In genomic region chr12:34432919-34433318, GRCm38 (mm10) we compare ENCODE assay signal across 11 mouse cellular contexts.
DNase-seq lines count a peak whose midpoint lies in the region; ATAC-seq and TF ChIP-seq lines count a peak whose summit lies in the region.
"Had no signal": no experiment of that assay in that cellular context is flagged by ENCODE, and none has a peak within 500 bp of the region (broad histone marks: within the 10 kb centered on the region; RNA-seq: fewer than 3 reads in every experiment).

No protein-coding gene starts in this region.

- no peak for TF ChIP-seq EP300 in lung, postnatal 0 days (IDR thresholded peaks at IDR 0.05)

- peak; percentile 62; the same call in 1 of the 2 replicates for ATAC-seq in frontal cortex, adult (ENCODE audit: low TSS enrichment)
- no peak for ATAC-seq in lung, postnatal 0 days
- peak; percentile 38 to 62; a peak in 2 of 4 replicates for ATAC-seq in hematopoietic stem cell, adult 5-6 weeks (replicated peaks in 1 of 2; ENCODE audit: insufficient read depth in 1 of 2, low FRiP score in 2 of 2, low TSS enrichment in 1 of 2, low read depth in 1 of 2, poor library complexity in 2 of 2, severe bottlenecking in 2 of 2)
- ATAC-seq: intestine, postnatal 0 days had no signal

- no peak overlapping the region for H3K4me2 ChIP-seq in lung, postnatal 0 days (replicated peaks; ENCODE audit: low read depth, low read length)
- H3K4me2 ChIP-seq: liver, embryonic 13.5 days had no signal

- no peaks in the 10 kb centered on the region for H3K36me3 ChIP-seq in lung, postnatal 0 days (ENCODE audit: insufficient read depth, low read length)
- peaks cover 10% of the 10 kb centered on the region for H3K36me3 ChIP-seq in splenic B cell, adult 2 months (ENCODE audit: control insufficient read depth, insufficient read depth, low read length, poor library complexity, severe bottlenecking)
- H3K36me3 ChIP-seq: liver, embryonic 13.5 days had no signal

- WGBS in lung, postnatal 0 days = 49% methylated on average over 6 of the region's 6 CpGs

- intact Hi-C loops in left cerebral cortex, postnatal 10 days (cut with DNase I) = loop anchor here (10.0 kb wide), 1 partner anchor 458 kb away; no protein-coding TSS in a partner anchor

- no peak for DNase-seq in frontal cortex, adult 2 months (ENCODE audit: extremely low spot score in 1 of 2, low spot score in 1 of 2)
- DNase-seq in lung, postnatal 0 days (ENCODE audit: low spot score) = peak; percentile 6
- DNase-seq in lung, postnatal 10 days = no peak
- peak; percentile 38 for DNase-seq in splenic B cell, adult 2 months (ENCODE audit: low read depth, low spot score)
- DNase-seq in layer of hippocampus, adult 8-10 months (ENCODE audit: low spot score in 2 of 2) = no peak
- DNase-seq in left cerebral cortex, postnatal 10 days (ENCODE audit: extremely low spot score in 1 of 2, low spot score in 2 of 2) = no peak
- DNase-seq: heart, postnatal 36 days; liver, embryonic 13.5 days had no signal

- H3K4me1 ChIP-seq in lung, postnatal 0 days (ENCODE audit: insufficient read depth, low read depth, low read length) = no peaks in the 10 kb centered on the region
- H3K4me1 ChIP-seq: liver, embryonic 13.5 days had no signal

- H3K9ac ChIP-seq in lung, postnatal 0 days (replicated peaks; ENCODE audit: low read depth) = no peak overlapping the region
- H3K9ac ChIP-seq: liver, embryonic 13.5 days had no signal

- no peaks in the 10 kb centered on the region for H3K9me3 ChIP-seq in lung, postnatal 0 days (ENCODE audit: low read length)
- H3K9me3 ChIP-seq: liver, embryonic 13.5 days had no signal

- no peak overlapping the region for H3K4me3 ChIP-seq in lung, postnatal 0 days (ENCODE audit: low read depth, low read length)
- H3K4me3 ChIP-seq: liver, embryonic 13.5 days had no signal

- TF ChIP-seq CTCF in lung, postnatal 0 days (IDR thresholded peaks at IDR 0.05) = no peak

- no peaks in the 10 kb centered on the region for H3K27me3 ChIP-seq in lung, postnatal 0 days (replicated peaks; ENCODE audit: insufficient read depth, low read length)
- no peaks in the 10 kb centered on the region for H3K27me3 ChIP-seq in splenic B cell, adult 2 months (ENCODE audit: control insufficient read depth, insufficient read depth, low read length, poor library complexity, severe bottlenecking)
- H3K27me3 ChIP-seq: liver, embryonic 13.5 days had no signal

- H3K27ac ChIP-seq in lung, postnatal 0 days (ENCODE audit: low read length) = no peak overlapping the region
- H3K27ac ChIP-seq: liver, embryonic 13.5 days had no signal

Comparison
In these comparisons a context has a peak if more than half of its experiments do, and no peak if none do; other contexts are left out.
1. DNase-seq: peak in lung, postnatal 0 days (single experiment) and splenic B cell, adult 2 months (single experiment); none in frontal cortex, adult 2 months (0 of 2), lung, postnatal 10 days (single experiment), layer of hippocampus, adult 8-10 months (0 of 2) and left cerebral cortex, postnatal 10 days (0 of 2).